Mouse (Mus musculus): ENCODE measurements around the gene Fhl3.

Gene Fhl3

DNA sequence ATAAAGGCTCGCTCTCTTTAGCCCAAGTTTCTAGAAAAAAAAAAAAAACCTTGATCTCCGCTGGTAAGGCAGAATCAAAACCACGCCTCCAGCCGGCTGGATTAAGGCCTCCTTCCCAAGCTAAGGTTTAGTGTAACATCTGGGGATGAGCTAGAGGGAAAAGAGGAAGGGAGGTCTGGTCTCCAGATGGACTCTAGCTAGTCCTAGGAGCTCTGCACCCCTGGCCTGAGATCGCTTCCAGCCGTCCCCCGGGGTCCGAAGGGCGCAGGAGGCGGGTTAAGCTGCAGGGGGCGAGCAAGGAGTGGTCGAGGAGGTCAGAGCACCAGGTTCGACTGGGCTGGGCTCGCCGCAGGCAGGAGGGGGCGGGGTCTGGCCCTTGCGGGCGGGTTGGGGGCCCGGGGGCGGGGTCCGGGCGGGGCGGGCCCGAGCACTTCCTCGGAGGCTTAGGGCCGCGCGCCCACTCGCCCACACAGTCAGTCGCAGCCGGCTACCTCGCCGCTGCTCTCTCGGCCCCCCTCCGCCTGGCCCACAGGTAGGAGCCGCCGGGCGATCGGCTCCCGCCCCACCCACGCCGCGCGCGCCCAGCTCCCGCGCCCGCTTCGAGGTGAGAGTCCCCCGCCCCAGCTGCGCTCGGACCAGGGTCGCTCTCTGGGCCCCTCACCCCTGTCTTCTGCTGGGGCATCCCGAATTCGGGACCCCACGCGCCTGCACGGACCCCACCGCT is at the start of gene Fhl3:
TSS of gene Fhl3 (plus strand) at position 454 of the 724 bp plus-strand sequence.
- DNase-seq (ENCODE audit: low read depth, low spot score) = no peak

GRCm38 (mm10) chr4:124652886-124653285 is 47.6 kb upstream of the Fhl3 start:
- DNase-seq (ENCODE audit: low read depth, low spot score) = no peak

- DNase-seq (ENCODE audit: low read depth, low spot score) = no peak
Observed at GRCm38 (mm10) chr4:124656518-124656853, 44.0 kb upstream of the Fhl3 start, which contains the start of gene Pou3f1. Pou3f1 (plus strand) TSS chr4:124656807.

DNA sequence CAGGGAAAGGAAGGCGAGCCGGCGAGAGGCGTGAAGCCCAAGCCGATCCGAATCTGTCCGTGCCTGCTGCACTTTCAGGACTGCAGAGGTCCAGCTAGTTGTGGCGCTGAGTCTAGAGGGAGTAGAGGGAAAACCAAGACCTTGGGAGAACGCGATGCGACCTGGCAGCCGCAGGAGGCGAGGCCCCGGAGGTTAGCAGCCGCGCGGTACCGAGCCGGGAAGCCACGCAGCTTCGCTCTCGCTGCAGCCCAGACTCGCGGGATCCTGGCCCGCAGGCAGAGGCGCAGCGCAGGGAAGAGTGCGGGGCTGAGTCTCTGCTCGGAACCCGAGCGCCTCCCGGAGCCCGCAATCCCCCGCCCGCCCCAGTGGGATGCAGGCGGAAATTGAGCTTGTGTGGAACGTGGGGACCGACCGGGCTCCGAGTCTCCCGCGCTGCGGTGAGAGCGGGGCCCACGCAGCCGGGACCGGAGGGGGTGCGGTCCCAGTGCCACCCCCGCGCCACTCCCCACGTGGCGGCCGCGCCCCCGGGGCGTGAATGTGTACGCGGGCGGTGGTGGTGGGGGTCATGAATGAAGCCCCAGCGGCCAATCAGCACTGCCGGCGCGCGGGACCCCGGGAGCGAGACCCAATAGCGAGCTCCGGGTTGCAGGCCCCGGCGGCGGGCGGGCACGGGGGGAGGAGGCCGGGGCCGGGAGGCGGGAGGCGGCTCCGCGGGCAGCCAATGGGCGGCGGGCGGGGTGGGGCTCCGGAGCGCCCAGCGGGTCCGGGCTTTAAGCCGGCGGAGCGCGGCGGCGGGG is 43.4 kb upstream of the Fhl3 start:
- peak; percentile 85 for DNase-seq (ENCODE audit: low read depth, low spot score)

DNA sequence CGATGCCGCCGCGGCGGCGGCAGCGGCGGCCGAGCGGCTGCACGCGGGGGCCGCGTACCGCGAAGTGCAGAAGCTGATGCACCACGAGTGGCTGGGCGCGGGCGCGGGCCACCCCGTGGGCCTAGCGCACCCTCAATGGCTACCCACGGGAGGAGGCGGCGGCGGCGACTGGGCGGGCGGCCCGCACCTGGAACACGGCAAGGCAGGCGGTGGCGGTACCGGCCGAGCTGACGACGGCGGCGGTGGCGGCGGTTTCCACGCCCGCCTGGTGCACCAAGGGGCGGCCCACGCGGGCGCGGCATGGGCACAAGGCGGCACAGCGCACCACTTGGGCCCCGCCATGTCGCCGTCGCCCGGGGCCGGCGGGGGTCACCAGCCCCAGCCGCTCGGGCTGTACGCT is 42.7 kb upstream of the Fhl3 start:
- no peak for DNase-seq (ENCODE audit: low read depth, low spot score)

DNA sequence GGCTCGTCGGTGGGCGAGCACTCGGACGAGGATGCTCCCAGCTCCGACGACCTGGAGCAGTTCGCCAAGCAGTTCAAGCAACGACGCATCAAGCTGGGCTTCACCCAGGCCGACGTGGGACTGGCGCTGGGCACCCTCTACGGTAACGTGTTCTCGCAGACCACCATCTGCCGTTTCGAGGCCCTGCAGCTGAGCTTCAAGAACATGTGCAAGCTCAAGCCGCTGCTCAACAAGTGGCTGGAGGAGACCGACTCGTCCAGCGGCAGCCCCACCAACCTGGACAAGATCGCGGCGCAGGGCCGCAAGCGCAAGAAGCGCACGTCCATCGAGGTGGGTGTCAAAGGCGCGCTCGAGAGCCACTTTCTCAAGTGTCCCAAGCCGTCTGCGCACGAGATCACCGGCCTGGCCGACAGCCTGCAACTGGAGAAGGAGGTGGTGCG is 42.1 kb upstream of the Fhl3 start:
- no peak for DNase-seq (ENCODE audit: low read depth, low spot score)

- DNase-seq (ENCODE audit: low read depth, low spot score) = no peak
Observed at GRCm38 (mm10) chr4:124659251-124660217, 41.0 kb upstream of the Fhl3 start.

GRCm38 (mm10) chr4:124660603-124661002 is 39.9 kb upstream of the Fhl3 start:
- no peak for DNase-seq (ENCODE audit: low read depth, low spot score)

DNA sequence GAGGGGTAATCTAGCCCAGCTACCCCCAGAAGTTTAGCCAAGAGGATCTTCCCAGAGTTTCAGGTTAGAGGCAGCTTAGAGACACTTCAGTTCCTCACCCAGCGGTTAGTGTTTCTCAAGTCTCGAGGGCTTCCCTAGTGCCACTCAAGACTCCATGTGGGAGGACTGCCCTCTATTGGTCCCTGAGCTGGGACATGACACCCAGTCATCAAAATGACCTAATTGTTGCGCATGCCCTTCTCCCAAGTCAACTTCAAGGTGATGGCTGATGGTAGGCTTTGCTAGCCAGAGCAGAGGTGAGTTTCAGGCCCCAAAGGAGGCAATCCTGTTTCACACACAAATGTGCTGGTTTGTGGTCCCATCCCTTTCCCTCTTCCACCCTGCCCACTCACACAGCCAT is 37.5 kb upstream of the Fhl3 start:
- no peak for DNase-seq (ENCODE audit: low read depth, low spot score)

- DNase-seq (ENCODE audit: low read depth, low spot score) = no peak
Observed at GRCm38 (mm10) chr4:124664185-124664584, 36.3 kb upstream of the Fhl3 start.

- DNase-seq (ENCODE audit: low read depth, low spot score) = no peak
Observed at GRCm38 (mm10) chr4:124664604-124665003, 35.9 kb upstream of the Fhl3 start.

DNA sequence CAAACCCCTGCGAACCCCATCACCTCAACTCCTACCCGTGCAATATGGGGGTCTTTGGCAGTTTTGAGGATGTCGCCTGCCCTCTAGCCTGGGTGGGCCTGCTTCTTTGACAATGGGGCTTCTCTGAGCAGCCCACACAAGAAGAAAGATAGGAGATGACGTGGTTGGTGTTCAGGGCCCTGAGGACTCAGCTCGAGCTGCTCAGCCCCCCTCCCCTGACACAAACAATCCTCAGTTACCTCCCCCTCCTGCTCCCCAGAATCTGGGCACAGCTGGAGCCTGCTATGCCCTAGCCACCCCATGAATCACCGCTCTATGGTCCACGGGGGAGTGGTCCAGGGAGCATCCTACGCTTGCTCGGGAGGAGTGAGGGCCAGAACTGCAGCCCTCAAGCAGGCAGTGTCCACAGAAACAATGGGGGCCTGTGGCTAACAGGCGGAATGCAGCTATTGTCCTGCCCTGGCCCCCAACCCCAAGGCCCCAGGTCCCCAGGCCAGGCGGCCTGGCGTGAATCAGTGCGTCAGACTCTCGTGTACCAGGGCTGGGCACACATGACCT is 32.9 kb upstream of the Fhl3 start:
- DNase-seq (ENCODE audit: low read depth, low spot score) = no peak

DNA sequence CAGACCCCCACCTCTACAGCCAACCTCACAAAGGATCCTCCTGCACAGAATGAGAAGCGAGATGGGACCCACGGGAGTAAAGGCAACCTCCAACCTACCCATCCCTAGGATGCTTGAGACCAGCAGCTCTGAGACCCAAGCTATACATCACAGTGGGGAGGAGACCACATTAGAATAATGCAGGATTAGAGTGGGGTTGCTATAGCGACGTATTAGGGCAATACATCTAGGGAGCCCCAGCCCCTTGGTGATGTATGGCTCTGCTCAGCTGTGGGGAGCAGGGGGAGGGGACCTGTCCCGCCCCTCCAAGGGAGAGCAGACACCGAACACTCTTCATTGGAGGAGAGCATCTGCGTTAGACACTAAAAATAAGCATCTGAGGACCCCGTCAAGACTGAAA is 32.4 kb upstream of the Fhl3 start:
- no peak for DNase-seq (ENCODE audit: low read depth, low spot score)

DNA sequence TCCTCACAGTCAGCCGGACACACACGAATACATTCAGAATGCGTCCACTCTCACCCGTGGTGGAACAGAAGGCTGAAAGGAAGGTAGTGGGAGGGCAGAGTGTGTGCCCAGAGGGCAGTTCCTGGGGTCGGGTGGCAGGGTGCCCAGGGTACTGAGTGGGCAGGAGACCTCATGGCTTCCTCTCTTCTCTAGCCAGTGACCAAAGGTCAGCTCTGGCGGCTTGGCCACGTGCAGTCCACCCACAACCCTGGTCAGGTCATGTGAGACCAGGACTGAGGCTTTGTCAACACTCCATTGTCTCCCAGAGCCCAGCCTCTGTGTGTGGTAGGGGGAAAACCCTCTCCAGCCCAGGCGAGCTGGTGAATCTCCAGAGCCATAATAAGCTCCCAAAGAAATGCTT is 30.3 kb upstream of the Fhl3 start:
- DNase-seq (ENCODE audit: low read depth, low spot score) = no peak

- no peak for DNase-seq (ENCODE audit: low read depth, low spot score)
Observed at GRCm38 (mm10) chr4:124671583-124671982, 28.9 kb upstream of the Fhl3 start.

GRCm38 (mm10) chr4:124672347-124673320 is 27.9 kb upstream of the Fhl3 start:
- peak; percentile 59 for DNase-seq (ENCODE audit: low read depth, low spot score)

DNA sequence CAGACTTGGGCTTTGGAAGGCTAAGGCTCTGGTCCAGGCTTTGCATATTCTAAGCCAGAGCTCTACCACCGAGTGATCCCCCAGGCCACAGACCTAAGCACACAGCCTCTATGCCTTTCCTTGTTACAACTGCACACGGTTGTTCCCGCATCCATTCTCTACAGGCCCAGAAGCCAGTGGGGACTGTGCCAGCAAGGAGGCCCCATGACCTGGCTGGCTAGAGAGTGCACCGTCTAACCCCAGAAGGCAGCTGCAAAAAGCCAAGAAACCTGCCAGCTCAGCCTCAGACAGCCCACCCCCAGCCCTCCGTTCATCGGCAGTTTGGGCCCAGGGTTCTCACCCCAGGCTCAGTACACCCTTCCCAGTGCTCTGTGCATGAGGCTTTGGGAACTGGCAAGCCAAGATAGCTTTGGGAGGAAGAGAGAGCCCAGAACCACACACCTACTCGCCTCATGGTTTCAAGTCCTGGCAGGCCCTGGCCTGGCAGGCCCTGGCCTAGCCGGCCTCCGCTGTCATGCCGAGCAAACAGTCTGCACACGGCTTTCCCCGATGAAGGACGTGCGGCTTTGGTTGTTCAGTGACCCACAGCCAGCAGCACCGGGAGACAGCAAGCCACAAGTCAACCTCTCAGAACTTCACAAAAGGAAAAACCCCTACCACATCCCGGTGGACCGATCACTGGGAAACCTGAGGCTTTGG is 26.0 kb upstream of the Fhl3 start:
- no peak for DNase-seq (ENCODE audit: low read depth, low spot score)

DNA sequence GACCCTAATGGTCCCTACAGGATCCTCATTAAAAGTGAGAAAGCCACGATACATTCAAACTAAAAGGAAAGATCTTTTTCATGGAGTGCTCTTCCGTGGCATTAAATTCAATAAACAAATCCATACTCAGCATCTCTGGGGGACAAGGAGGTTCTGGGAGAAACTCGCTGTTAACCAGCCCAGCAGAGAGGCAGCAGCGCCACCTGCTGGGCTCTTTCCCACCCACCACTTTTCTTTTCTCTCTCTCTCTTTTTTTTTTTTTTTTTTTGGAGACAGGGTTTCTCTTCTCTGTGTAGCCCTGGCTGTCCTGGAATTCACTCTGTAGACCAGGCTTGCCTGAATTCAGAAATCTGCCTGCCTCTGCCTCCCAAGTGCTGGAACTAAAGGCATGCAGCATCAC is 25.5 kb upstream of the Fhl3 start:
- DNase-seq (ENCODE audit: low read depth, low spot score) = peak; percentile 57

- no peak for DNase-seq (ENCODE audit: low read depth, low spot score)
Observed at GRCm38 (mm10) chr4:124675958-124676357, 24.5 kb upstream of the Fhl3 start.

GRCm38 (mm10) chr4:124682270-124682669 is 18.2 kb upstream of the Fhl3 start:
- DNase-seq (ENCODE audit: low read depth, low spot score) = no peak
